Mouse (Mus musculus) adrenal gland, adult 18-20 months (tissue): Measurements from ENCODE around the gene Itga11. TPM values are rescaled to one million over a fixed set of nuclear protein-coding genes. Genes with fewer than 3 reads are reported as not detected.
"Not testable (repeated sequence)": the region's sequence is repeated elsewhere in the genome, so short reads cannot be mapped to it uniquely, and the experiment has no call there.

Experiments used
- DNase-seq, 2 experiments: peaks; one replicate each; pipeline ENCODE4 v3.0.0; 2021 to 2022; ENCODE audit warnings: low spot score in 2 of 2
- long read RNA-seq, 2 experiments: library from polyadenylated mRNA; stranded (forward); transcript quantifications; one replicate each; pipeline ENCODE4 v2.0.0; 2021
- total RNA-seq, 2 experiments: library from RNA; stranded (reverse); gene quantifications; 1 replicate in 1 of 2; 2 replicates in 1 of 2; pipeline ENCODE4 v1.2.3; 2021

Gene Itga11
- 1 to 10 TPM; 1.6 to 2.2 TPM for total RNA-seq
- long read RNA-seq, experiment 1 = 0 reads
- long read RNA-seq, experiment 2, partial matches to known transcripts = 1 of 1 reads
- long read RNA-seq, experiment 2, other reads (novel, unspliced or antisense) = 0 of 1 reads

DNA sequence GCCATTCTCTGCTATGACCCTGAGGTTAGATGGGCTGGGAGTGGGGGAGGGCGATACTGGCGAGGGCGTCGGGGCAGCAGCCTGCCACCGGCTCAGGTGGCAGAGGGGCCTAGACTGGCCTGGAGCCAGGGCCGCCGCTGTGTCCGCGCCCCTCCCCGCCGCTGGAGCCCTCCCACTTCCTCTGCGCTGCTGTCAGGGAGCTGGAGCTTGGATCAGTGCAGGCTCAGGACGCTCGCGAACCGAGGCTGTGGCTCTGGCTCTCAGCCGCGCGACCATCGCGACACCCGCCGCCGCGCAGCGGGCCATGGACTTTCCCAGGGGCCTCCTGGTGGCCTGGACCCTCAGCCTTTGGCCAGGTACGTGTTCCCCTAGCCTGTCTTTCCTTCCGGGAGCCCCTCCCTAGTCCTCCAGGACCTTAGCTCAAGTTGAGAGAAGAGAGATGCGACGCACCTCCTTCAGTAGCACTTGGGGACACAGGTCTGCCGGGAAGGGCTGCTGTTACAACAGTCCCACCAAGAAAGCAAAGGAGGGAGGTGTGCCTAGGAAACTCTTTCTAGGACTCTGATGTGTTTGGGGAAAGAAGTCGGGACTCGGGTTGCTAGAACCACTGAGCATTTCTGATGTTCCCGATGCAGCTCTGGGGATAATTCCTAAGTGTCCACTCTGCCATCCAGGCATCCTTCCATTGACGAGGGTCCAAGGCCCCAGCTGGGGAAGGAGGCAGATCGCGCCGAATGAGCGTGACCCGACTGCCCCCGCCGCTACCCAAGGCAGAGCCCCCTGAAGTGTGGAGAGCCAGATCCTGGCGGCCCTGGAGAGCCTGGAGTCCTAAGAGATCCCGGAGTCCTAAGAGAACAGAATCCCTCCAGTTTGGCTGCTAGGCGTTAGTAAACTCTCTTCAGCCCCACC lies at the start of gene Itga11:
Gene Itga11, plus strand, starts transcription at position 186 of the 909 bp plus-strand sequence.
- peak; percentile 12 to 25 for DNase-seq

DNA sequence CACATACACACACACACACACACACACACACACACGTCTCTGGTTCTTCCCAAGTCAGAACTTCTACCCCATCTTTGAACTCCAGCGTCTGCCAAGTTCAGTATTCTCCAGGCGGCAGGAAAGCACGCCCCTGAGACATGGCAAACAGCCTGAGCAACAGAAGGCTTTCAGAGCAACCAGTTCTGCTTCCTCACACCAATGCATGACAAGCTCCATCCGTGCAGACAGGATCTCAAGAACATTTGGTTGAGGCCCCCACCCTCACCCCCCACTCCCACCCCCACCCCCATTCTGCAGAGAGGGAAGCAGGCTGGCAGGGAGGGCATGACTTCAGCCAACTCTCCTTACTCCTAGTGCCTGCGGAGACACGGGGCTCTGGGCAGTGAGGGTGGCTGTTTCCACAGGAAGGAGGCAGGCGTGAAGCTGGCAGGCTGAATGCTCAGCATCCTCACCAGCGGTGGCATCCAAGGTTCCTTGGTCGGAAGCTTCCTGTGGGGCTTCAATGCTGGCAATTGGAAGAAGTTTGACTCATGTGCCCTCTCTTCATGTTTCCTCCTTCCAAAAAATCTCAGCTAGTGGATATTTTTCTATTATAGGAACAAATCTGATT lies 46.9 kb upstream of the Itga11 start:
- no peak for DNase-seq

DNA sequence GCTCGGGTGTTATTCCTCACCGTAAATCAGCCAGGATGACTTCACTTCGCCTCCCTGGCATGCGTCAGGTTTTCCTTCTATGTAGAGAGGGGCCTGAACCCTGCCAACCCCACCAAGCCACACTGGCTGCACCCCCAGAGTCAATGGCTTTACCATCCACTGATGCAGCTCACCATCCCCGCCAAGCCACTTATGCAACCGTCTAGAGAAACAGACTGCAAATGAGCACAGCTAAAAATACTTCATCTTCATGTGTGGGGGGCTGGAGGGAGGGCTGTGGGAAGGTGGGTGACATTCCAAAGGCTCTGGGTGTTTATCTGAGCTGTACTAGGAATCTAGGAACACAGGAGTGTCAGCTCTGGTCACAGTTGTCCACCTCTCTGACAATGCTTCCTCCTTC lies 45.2 kb upstream of the Itga11 start:
- no peak for DNase-seq

- DNase-seq = no peak
These were observed 39.6 kb upstream of the Itga11 start for GRCm38 (mm10) chr9:62638045-62638444.

DNA sequence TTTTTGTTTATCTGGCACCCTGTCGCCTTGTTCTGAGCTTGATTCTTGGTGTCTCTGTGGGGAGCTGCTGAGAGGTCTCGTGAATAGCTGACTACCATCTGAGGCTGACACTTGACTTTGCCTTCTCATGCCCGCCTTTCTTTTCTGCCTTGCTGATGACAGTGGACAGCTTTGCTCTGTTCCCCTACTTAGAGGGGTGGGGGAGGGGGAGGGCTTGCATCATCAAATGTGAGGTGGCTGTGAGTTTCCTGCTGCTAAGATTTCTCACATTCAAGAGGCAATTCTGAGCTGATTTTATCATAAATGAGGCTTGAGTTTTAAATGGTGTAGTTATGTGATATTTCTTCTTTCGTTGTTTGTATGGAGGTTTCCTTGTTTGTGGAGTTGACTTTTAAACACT lies 37.9 kb upstream of the Itga11 start:
- DNase-seq = no peak

- no peak for DNase-seq
These were observed 37.4 kb upstream of the Itga11 start for GRCm38 (mm10) chr9:62640188-62640587.

DNA sequence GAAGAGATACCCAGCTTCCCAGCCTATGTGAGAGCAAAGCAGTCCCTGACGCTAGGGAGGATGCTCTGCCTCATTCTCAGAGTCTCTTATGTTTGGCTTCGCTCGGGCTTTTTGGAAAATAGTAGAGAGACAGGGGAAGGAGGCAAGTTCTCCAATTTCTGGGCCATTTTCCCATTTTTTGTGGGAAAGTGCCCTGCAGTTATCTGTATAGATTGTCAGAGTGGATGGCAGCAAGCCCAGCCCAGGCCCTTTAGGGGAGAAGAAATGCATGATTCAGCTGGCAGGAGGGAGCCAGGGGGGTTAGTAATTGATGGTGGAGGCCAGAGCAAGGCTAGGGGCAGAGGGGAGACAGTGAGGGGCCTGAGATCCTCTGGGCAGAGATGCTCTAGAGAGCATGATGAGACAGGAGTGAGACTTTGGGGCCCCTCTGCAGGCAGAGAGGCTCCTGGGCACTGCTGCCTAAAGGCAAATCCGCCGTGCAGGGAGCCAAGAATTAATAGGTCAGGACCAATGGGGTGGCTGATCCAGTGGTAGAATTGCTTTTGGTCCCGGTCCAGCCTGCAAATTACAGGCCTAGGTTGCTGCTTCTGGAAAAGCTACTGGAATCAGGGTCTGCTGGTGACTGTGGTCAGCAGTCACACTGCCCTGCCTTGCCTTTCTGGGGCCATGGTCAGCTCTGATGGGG lies 31.8 kb upstream of the Itga11 start:
- DNase-seq = no peak

GRCm38 (mm10) chr9:62646721-62647183 lies 30.9 kb upstream of the Itga11 start:
- no peak for DNase-seq

- no peak for DNase-seq
These were observed 28.2 kb upstream of the Itga11 start for GRCm38 (mm10) chr9:62649444-62649843.

GRCm38 (mm10) chr9:62650764-62651163 lies 26.9 kb upstream of the Itga11 start:
- DNase-seq = no peak

DNA sequence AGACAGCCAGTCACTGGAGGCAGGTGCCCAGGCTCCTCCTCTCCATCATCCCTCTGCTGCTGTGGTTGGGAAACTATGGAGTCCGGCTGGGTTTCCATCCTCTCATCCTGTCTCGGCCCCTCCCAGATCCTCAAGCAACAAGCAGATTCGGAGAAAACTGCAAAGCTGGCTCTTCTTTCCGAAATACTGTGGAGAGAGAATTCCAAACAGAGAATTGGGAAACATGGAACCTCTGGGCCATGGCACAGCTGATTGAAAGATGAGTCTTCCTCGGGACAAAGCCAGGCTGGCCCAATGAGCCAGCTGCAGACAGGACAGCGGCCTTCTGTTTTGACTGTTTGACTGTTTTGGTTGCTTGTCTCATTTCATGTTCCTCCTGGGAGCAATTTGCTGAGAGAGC lies 23.3 kb upstream of the Itga11 start:
- DNase-seq = no peak

- no peak for DNase-seq
These were observed 19.6 kb upstream of the Itga11 start for GRCm38 (mm10) chr9:62658016-62658415.

DNA sequence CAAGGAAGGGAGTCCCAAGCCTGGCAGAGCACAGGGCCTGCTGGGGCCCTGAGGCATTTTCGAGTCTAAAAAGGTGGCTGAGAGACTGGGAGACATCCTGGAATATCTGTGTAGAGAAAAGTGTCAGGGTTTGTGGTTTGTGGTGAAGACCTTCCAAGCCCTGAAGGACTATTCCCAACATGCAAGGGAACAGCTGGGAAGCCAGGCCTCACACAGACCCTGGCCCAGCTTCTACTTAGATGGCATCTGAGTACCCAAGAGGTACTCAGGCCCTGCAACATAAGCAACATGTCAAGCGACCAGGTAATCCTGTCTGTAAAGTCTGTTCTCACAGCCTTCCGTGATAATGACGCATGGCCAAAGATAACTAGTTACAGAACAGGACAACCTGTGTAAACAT lies 18.6 kb upstream of the Itga11 start:
- DNase-seq = no peak

- not testable (repeated sequence) for DNase-seq
These were observed 16.7 kb upstream of the Itga11 start for GRCm38 (mm10) chr9:62660971-62661370.

- no peak for DNase-seq
These were observed 14.2 kb upstream of the Itga11 start for GRCm38 (mm10) chr9:62663443-62663842.

DNA sequence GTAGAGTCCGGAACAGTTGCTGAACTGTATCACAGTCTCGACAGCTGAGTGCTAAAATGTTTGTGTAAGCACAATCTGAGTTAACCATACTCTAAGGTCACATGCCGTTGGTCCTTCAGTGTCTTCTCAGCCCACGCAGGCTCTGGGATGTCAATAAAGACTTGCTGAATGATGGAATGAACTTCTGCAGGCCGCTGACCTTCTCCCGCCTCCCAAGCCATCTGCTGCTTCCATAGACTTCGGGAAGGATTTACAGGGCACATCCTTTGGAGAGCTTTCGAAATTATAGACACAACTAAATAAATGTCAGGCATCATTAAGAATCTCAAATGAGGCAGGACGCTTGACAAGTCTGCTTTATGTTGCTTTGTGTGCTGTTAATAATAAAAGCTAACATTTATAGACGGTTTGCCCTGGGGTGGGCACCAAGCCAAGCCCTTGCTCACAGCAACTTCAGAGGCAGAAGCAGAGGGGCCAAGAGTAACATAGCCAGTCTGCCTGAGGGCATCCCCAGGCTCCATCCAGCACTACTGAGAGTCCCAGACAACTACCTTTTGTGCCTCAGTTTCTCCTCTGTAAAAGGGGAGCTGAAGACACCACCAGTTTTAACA lies 13.4 kb upstream of the Itga11 start:
- no peak for DNase-seq

GRCm38 (mm10) chr9:62665892-62666291 lies 11.7 kb upstream of the Itga11 start:
- DNase-seq = no peak

- DNase-seq = no peak
These were observed 9.1 kb upstream of the Itga11 start for GRCm38 (mm10) chr9:62668503-62668902.

GRCm38 (mm10) chr9:62673241-62673640 lies 4.4 kb upstream of the Itga11 start:
- no peak for DNase-seq

DNA sequence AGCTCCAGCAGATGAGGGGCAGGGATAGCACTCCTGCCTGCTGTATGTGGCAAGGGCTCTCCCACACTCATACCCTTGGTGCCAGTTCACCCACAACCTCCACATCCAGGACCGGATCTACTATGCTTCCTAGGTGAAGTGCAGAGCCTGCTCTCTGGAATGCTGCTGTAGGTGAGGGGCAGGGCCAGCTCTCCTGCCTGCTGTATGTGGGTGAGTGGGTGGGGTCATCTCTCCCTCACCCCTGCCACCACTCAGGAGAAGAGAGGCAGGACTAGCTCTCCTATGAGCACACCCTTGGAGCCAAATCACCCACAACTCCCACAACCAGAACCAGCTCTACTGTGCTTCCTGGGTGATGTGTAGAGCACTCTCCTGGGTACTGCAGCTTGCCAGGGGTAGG lies 2.5 kb upstream of the Itga11 start:
- no peak for DNase-seq

GRCm38 (mm10) chr9:62678550-62679155 lies 1.0 kb downstream of the Itga11 start:
- DNase-seq = no peak
